Mouse (Mus musculus) limb, embryonic 14.5 days (tissue): ENCODE results near the gene Mgat2. TPM values are rescaled to one million over a fixed set of nuclear protein-coding genes. Genes with fewer than 3 reads are reported as not detected.

Experiments
- ATAC-seq: fragments of 200-750 bp; cut with Nextera tagmentation; 2 replicates; pipeline ENCODE4 v1.8.0; 2017; ENCODE audit warnings: low read depth, moderate number of reproducible peaks, moderate TSS enrichment; ENCODE audit not compliant: low FRiP score
- DNase-seq: peaks from one replicate; pipeline ENCODE4 v3.0.0-alpha.2; 2015; ENCODE audit warnings: low spot score
- H3K27ac ChIP-seq: fragments of 300-500 bp; sonication (generic); replicated peaks from 2 replicates; pipeline ENCODE4 v1.5.1; 2014; ENCODE audit warnings: low read depth, mild to moderate bottlenecking, low read length, moderate library complexity, mixed read lengths
- H3K27me3 ChIP-seq: fragments of 300-500 bp; sonication (generic); 2 replicates; pipeline ENCODE4 v1.6.1; 2014; ENCODE audit warnings: low read length, mixed read lengths; ENCODE audit not compliant: control insufficient read depth, insufficient read depth
- H3K36me3 ChIP-seq: fragments of 300-500 bp; sonication (generic); 2 replicates; pipeline ENCODE4 v1.6.1; 2014; ENCODE audit warnings: mild to moderate bottlenecking, low read length, moderate library complexity, mixed read lengths; ENCODE audit not compliant: control insufficient read depth, insufficient read depth
- H3K4me1 ChIP-seq: fragments of 300-500 bp; sonication (generic); 2 replicates; pipeline ENCODE4 v1.6.1; 2014; ENCODE audit warnings: antibody characterized with exemption, low read length, mixed read lengths; ENCODE audit not compliant: control insufficient read depth, insufficient read depth
- H3K4me2 ChIP-seq: fragments of 300-500 bp; sonication (generic); replicated peaks from 2 replicates; pipeline ENCODE4 v1.6.1; 2014; ENCODE audit warnings: low read depth, mild to moderate bottlenecking, low read length, moderate library complexity; ENCODE audit not compliant: severe bottlenecking
- H3K4me3 ChIP-seq: fragments of 300-500 bp; sonication (generic); replicated peaks from 2 replicates; pipeline ENCODE4 v1.5.1; 2014; ENCODE audit warnings: low read length
- H3K9ac ChIP-seq: fragments of 300-500 bp; sonication (generic); 2 replicates; pipeline ENCODE4 v1.6.1; 2014; ENCODE audit warnings: mild to moderate bottlenecking, low read depth, low read length, moderate library complexity; ENCODE audit not compliant: severe bottlenecking
- H3K9me3 ChIP-seq: fragments of 300-500 bp; sonication (generic); 2 replicates; pipeline ENCODE4 v1.6.1; 2016; ENCODE audit warnings: low read length; ENCODE audit not compliant: control insufficient read depth
- POLR2A ChIP-seq: fragments of 200-500 bp; IDR thresholded peaks from 2 replicates; pipeline ENCODE4 v1.8.0; 2012; ENCODE audit warnings: inconsistent platforms, mild to moderate bottlenecking, moderate library complexity, borderline replicate concordance; ENCODE audit not compliant: insufficient read depth, insufficient read length; ENCODE audit errors: extremely low read depth
- WGBS: fragments of 180-500 bp; shearing (Covaris S2); extraction: QIAGEN DNeasy Blood & Tissue Kit; methylation state at CpG from one replicate; pipeline ENCODE4 v1.1.7; 2014; 5-methylcytosine and 5-hydroxymethylcytosine counted together
- polyA plus RNA-seq, 2 experiments: library from polyadenylated mRNA; depleted of rRNA in 1 of 2; stranded (reverse) in 1 of 2; unstranded in 1 of 2; fragments of >200 nt; fragmentation: Nextera tagmentation in 1 of 2; extraction: Ambion mirVana in 1 of 2; gene quantifications; 2 replicates each; pipeline versions ENCODE4 v1.2.1 to v1.2.3; 2012 to 2014

Mgat2 gene
- polyA plus RNA-seq, 2 experiments = 31.0 to 59.1 TPM

GRCm38 (mm10) chr12:69190074-69190473, 6.1 kb downstream of the Mgat2 start:
- no peak for TF ChIP-seq POLR2A
- peaks cover 48% of the 10 kb centered on the region for H3K36me3 ChIP-seq
- no peak for ATAC-seq

GRCm38 (mm10) chr12:69190522-69190921, 6.6 kb downstream of the Mgat2 start:
- Histone ChIP-seq H3K27ac (no peak overlapping the region), H3K9ac (no peak overlapping the region), H3K4me2 (no peak overlapping the region), H3K9me3 (no peaks in the 10 kb centered on the region), H3K36me3 (peaks cover 47% of the 10 kb centered on the region), H3K27me3 (no peaks in the 10 kb centered on the region), H3K4me1 (peaks cover 6% of the 10 kb centered on the region), H3K4me3 (no peak overlapping the region)
- DNase-seq = no peak
- no peak for ATAC-seq
- 88% methylated on average over 1 of the region's 1 CpGs for WGBS
- no peak for TF ChIP-seq POLR2A

More at GRCm38 (mm10) chr12:69190074-69190473, 6.1 kb downstream of the Mgat2 start:
- H3K27ac ChIP-seq = no peak overlapping the region
- no peak overlapping the region for H3K9ac ChIP-seq
- DNase-seq = no peak
- H3K27me3 ChIP-seq = no peaks in the 10 kb centered on the region
- peaks cover 10% of the 10 kb centered on the region for H3K4me1 ChIP-seq
- 89% methylated on average over 9 of the region's 9 CpGs for WGBS
- H3K4me2 ChIP-seq = no peak overlapping the region
- H3K4me3 ChIP-seq = no peak overlapping the region
- H3K9me3 ChIP-seq = no peaks in the 10 kb centered on the region

- TF ChIP-seq POLR2A = no peak
- H3K4me3 ChIP-seq = no peak overlapping the region
- peaks cover 44% of the 10 kb centered on the region for H3K36me3 ChIP-seq
- ATAC-seq = no peak
- WGBS = 93% methylated on average over 5 of the region's 5 CpGs
- no peaks in the 10 kb centered on the region for H3K27me3 ChIP-seq
- no peak overlapping the region for H3K27ac ChIP-seq
- no peak overlapping the region for H3K4me2 ChIP-seq
- H3K4me1 ChIP-seq = peaks cover 10% of the 10 kb centered on the region
- no peak for DNase-seq
- no peaks in the 10 kb centered on the region for H3K9me3 ChIP-seq
- H3K9ac ChIP-seq = no peak overlapping the region
Observed at GRCm38 (mm10) chr12:69191396-69191795, 7.4 kb downstream of the Mgat2 start.

- TF ChIP-seq POLR2A = no peak
Observed at GRCm38 (mm10) chr12:69192637-69193036, 8.7 kb downstream of the Mgat2 start.

GRCm38 (mm10) chr12:69196444-69197377, 12.8 kb downstream of the Mgat2 start, which contains the start of gene Gm49383:
TSS of gene Gm49383 (minus strand) at chr12:69197104.
- peak; percentile 50; the same call in 1 of the 2 replicates for TF ChIP-seq POLR2A
- peaks cover 16% of the 10 kb centered on the region for H3K4me1 ChIP-seq
- peak; percentile 77 for ATAC-seq
- peak within 1 kb of the TSS; percentile 83 for H3K27ac ChIP-seq
- H3K36me3 ChIP-seq = peaks cover 26% of the 10 kb centered on the region
- peak within 1 kb of the TSS; percentile 95 for H3K4me3 ChIP-seq
- peak within 1 kb of the TSS; percentile 84 for H3K9ac ChIP-seq
- DNase-seq = peak; percentile 77
- no peaks in the 10 kb centered on the region for H3K27me3 ChIP-seq
- no peaks in the 10 kb centered on the region for H3K9me3 ChIP-seq
- H3K4me2 ChIP-seq = peak within 1 kb of the TSS; percentile 90
- WGBS = under 1% methylated on average over 73 of the region's 75 CpGs

More at GRCm38 (mm10) chr12:69192637-69193036, 8.7 kb downstream of the Mgat2 start:
- Histone ChIP-seq H3K4me2 (no peak overlapping the region), H3K27me3 (no peaks in the 10 kb centered on the region), H3K27ac (no peak overlapping the region), H3K4me3 (no peak overlapping the region), H3K9ac (no peak overlapping the region), H3K4me1 (peaks cover 8% of the 10 kb centered on the region), H3K36me3 (peaks cover 36% of the 10 kb centered on the region), H3K9me3 (no peaks in the 10 kb centered on the region)
- ATAC-seq (no peak), DNase-seq (no peak)
- WGBS = 97% methylated on average over 2 of the region's 2 CpGs
